Mouse (Mus musculus): Measurements from ENCODE around the gene Defb5. TPM values are rescaled to one million over a fixed set of nuclear protein-coding genes. Genes with fewer than 3 reads are reported as not detected.
A peak's percentile ranks its signal among the peaks of the same experiment; 100 is the strongest.
"Not testable (repeated sequence)": the region's sequence is repeated elsewhere in the genome, so short reads cannot be mapped to it uniquely, and the experiment has no call there.

Defb5 gene
- polyA plus RNA-seq (2017; shearing (Covaris generic)): not detected

DNA sequence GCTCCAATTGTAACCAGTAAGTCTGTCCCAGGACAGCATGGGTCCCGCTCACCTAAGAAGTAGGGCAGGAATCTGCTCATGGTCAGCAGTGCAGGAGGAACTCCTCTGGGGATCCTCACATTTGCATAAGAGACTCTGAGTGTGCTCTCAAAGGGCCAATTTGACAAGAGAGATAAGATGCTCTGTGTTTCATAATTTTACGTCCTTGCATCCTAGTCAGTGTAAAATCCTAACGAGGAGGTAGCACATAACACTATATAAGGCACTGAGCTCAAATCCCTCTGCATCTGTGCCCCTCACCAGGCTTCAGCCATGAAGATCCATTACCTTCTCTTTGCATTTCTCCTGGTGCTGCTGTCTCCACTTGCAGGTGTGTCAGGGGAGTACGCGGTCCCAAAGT is at the start of gene Defb5:
Gene Defb5, plus strand, starts transcription at position 301 of the 400 bp plus-strand sequence.
- no peak for ATAC-seq

DNA sequence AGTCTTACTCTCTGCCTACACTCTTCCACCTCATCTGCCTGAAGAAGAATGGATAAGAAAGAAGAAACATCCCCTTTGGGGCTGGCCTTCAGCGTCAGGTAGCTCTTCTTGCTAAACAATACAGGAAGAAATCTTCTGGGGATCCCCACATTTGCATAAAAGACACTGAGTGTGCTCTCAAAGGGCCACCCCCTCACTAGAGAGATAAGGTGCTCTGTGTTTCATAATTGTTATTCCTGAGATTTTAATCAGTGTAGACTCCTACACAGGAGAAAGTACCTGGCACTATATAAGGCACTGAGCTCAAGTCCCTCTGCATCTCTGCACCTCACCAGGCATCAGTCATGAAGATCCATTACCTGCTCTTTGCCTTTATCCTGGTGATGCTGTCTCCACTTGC is 22.2 kb upstream of the Defb5 start, which contains the start of gene Defb6:
Gene Defb6, plus strand, starts transcription at position 318 of the 400 bp plus-strand sequence.
- ATAC-seq: peak; percentile 89

DNA sequence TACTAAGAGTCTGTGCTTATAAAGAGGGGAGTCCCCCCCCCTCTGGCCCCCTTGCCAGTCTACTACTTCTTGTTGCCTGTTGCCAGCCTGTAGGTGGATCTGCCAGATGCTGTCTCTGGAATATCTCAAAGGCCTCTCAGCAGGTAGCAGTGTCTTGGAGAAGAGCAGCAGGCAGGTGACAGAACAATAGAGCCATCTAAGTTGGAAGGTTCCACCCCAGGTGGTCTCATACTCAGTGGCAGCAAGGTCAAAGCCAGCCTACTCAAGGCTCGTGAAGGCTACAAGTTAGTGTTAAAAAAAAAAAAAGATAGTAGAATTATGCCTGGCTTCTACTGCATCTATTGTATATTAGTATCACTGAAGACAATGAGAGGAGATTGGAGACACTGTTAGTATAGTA is 9.3 kb upstream of the Defb5 start:
- no peak for ATAC-seq

DNA sequence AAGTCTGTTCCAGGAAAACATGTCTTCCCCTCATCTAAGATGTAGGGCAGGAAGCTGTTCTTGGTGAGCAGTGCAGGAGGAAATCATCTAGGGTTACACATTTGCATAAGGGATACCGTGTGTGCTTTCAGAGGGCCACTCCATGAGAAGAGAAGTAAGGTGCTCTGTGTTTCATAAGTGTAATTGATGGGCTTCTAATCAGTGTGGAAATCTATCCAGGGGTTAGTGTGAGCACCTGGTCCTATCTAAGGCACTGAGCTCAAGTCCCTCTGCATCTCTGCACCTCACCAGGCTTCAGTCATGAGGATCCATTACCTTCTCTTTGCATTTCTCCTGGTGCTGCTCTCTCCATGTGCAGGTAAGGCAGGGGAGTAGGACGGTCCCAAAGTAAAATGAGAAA is 7.8 kb upstream of the Defb5 start, which contains the start of gene Defb46:
Gene Defb46, plus strand, starts transcription at position 301 of the 400 bp plus-strand sequence.
- ATAC-seq: no peak

DNA sequence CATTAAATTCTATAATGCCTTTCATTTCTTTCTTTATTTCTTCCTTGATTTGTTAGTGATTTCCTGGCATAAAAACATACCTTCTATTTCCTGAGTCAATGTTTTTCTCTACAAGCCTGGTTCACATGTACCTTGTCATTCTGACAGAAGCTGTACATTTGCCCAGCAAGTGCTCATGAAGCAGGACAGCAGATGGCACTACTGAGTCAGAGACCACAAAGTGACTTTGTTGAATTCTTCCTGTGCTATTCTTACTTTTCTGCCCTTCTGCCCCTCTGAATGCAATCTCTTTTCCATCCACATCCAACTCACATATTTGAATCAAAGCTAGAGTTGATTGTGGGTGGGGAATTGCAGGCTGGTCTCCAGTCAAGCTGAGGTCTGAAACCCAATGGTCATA is 10.8 kb downstream of the Defb5 start:
- ATAC-seq: no peak

DNA sequence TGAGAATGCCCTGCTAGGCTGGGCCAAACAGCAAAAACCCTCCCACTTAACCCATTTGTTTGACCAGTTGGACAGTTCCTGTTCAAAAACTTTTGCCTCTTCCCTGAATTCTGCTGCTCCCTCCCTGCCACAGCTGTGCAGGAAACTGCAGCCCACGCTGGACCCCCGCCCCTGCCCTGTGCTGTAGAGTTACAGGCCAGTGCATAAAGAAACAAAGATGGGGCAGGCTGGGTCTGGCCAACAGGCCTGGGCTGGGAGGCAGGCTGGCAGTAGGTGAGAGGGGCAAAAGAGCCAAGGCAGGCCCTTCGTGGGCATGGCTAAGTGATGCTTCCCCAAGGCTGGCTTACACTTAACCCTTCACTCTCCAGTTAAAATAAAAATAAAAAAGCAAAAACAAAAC is 12.3 kb downstream of the Defb5 start:
- no peak for ATAC-seq

DNA sequence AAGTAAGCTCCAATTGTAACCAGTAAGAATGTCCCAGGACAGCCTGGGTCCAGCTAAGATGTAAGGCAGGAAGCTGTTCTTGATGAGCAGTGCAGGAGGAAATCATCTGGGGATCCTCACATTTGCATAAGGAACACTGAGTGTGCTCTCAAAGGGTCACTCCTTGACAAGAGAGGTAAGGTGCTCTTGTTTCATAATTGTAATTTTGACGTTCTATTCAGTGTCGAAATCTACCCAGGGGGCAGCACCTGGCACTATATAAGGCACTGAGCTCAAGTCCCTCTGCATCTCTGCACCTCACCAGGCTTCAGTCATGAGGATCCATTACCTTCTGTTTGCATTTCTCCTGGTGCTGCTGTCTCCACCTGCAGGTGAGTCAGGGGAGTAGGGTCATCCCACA is 45.7 kb downstream of the Defb5 start, which contains the start of gene Defb3:
Gene Defb3, plus strand, starts transcription at position 301 of the 400 bp plus-strand sequence.
- not testable (repeated sequence) for ATAC-seq

DNA sequence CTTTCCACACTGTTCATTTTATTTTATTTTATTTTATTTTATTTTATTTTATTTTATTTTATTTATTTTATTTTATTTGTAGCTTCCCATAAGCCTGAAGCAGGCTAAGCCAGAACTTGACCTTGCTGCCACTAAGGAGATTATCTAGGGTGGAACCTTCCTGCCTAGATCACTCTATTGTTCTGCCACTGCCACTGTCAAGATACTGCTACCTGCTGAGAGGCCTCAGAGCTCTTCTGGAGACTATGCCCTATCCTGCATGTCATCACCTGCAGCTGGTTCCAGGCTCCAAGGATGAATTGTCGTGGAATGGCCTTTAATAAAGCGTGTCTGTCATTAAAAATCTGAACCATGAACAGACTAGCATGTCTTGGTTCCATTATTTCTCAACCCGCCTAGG is 51.0 kb downstream of the Defb5 start:
- ATAC-seq: not testable (repeated sequence)

Other genes starting within 250 kb of the Defb5 start
- gene Defb38, start 221.0 kb upstream of the Defb5 start, polyA plus RNA-seq (2017; shearing (Covaris generic)): not detected
- gene Defb39, start 182.8 kb upstream of the Defb5 start, polyA plus RNA-seq (2017; shearing (Covaris generic)): not detected
- under 1 TPM in 1 of 2 experiments, not detected in 1; 0.32 TPM for gene Defb12, start 132.7 kb upstream of the Defb5 start, polyA plus RNA-seq (2017; shearing (Covaris generic))
- gene Defb34, start 123.8 kb upstream of the Defb5 start, polyA plus RNA-seq (2017; shearing (Covaris generic)): not detected
- gene Gm45826, start 106.8 kb upstream of the Defb5 start, polyA plus RNA-seq (2017; shearing (Covaris generic)): not detected
- gene Defb14, start 53.2 kb upstream of the Defb5 start, polyA plus RNA-seq (2017; shearing (Covaris generic)): not detected
- not detected for gene Defb4, start 48.9 kb upstream of the Defb5 start, polyA plus RNA-seq (2017; shearing (Covaris generic))
- not detected for gene Defb6, start 22.1 kb upstream of the Defb5 start, polyA plus RNA-seq (2017; shearing (Covaris generic))
- gene Defb46, start 7.7 kb upstream of the Defb5 start, polyA plus RNA-seq (2017; shearing (Covaris generic)): not detected
- gene Defb3, start 45.8 kb downstream of the Defb5 start, polyA plus RNA-seq (2017; shearing (Covaris generic)): not detected
- not detected for gene Defb8, start 200.0 kb downstream of the Defb5 start, polyA plus RNA-seq (2017; shearing (Covaris generic))
- not detected for gene Defb7, start 247.5 kb downstream of the Defb5 start, polyA plus RNA-seq (2017; shearing (Covaris generic))